Mouse (Mus musculus): ENCODE data around the gene Sfxn5.

Gene Sfxn5

GRCm38 (mm10) chr6:85237595-85238337, 95.5 kb downstream of the Sfxn5 start:
- no peak for DNase-seq (ENCODE audit: extremely low spot score, low read depth, low spot score)

DNA sequence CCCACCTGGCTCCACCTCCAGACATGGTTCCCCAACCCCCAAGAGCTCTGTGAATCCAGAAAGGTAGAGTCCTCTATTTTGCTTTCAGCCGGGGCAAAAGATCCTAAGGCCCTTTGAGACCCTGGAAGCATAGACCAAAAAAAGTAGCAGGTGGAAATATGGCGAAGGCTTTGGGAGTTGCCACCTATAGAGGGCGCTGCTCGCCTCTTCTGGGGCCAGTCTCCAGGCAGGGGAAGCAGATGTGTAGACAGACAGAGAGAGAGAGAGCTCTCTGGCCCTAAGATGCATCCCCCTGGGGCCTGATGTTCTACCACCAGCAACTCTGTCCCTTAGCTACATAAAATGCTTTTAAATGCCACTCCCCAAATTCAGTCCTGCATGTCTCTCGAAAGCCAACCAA, 96.2 kb downstream of the Sfxn5 start:
- no peak for DNase-seq (ENCODE audit: extremely low spot score, low read depth, low spot score)

DNA sequence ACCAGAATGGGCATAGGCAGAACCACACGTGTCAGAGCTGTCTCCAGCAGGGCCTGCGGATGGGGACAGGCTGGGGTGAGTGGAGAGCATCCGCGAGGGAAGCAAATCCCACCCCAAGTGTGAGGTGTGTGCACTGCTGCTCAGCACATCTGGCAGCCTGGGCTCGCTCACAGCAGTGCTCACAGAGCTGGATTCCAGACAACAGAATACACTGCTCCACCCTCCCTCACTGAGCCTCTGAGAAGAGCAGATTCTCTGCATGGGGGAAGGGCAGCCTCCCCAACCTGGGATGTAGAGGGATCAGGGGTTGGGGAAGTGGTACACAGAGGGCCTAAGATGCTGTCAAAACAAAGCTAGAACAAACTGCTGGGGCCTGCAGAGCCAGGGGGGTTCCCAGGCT, 98.4 kb downstream of the Sfxn5 start:
- DNase-seq (ENCODE audit: extremely low spot score, low read depth, low spot score): no peak

- DNase-seq (ENCODE audit: extremely low spot score, low read depth, low spot score): no peak
These were observed 100.2 kb downstream of the Sfxn5 start for GRCm38 (mm10) chr6:85232836-85233623.

- DNase-seq (ENCODE audit: extremely low spot score, low read depth, low spot score): no peak
These were observed 101.2 kb downstream of the Sfxn5 start for GRCm38 (mm10) chr6:85232045-85232444.

DNA sequence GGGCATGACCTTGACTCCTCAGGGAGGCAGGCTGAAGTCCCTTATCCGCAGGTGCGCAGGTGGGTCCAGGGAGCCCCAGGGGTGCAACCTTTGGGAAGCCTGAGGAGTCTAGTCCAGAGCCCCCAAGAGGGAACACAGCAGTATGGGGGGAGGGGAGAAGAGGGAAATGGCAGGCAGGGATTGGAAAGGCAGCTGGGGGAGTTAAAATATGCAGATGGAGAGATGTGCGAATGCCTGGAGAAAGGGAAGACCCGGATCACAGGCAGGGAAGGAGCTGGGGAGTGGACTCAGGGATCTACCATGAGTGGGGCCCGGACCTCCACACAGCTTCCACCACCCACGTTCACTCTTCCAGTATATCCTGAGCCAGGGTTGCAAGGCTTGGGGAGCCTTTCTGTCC, 101.8 kb downstream of the Sfxn5 start:
- DNase-seq (ENCODE audit: extremely low spot score, low read depth, low spot score): no peak

DNA sequence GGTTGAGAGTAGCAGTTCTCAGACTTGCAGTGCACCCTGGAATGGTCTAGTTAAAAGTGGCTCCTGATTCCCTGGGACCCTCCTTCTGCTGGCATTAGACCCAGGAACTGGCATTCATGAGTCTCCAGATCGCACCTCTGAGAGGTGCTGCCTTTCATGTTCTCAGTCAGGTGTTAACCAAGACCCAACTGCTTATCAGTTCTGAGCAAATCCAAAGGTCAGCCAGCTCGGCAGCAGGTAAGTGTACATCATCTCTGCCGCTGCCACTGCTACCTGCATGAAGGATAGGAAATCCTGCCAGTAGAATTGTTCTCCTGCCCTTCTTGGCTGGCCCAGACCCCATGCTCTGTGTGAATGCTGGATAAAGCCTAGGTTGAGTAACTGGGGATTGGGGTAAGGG, 102.5 kb downstream of the Sfxn5 start:
- no peak for DNase-seq (ENCODE audit: extremely low spot score, low read depth, low spot score)

DNA sequence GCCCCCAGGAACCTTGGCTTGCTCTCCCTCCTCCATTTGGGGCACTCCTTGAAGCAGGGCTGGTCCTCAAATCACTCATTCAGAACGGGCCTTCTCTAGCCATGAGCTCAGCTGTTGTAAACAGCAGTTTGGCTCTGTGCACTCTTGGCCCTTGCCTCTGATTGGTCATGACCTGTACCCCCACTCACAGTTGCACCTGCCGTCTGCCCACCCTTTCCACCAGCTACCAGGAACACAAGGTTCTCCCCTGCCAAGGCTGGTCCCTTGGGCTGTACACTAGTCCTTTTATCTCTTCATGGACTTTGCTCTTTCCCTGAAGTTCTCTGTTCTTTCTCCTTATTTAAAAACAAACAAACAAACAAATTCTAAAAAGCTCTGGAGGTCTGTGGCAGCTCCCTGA, 105.7 kb downstream of the Sfxn5 start:
- no peak for DNase-seq (ENCODE audit: extremely low spot score, low read depth, low spot score)

- no peak for DNase-seq (ENCODE audit: extremely low spot score, low read depth, low spot score)
These were observed 106.7 kb downstream of the Sfxn5 start for GRCm38 (mm10) chr6:85226570-85226969.

DNA sequence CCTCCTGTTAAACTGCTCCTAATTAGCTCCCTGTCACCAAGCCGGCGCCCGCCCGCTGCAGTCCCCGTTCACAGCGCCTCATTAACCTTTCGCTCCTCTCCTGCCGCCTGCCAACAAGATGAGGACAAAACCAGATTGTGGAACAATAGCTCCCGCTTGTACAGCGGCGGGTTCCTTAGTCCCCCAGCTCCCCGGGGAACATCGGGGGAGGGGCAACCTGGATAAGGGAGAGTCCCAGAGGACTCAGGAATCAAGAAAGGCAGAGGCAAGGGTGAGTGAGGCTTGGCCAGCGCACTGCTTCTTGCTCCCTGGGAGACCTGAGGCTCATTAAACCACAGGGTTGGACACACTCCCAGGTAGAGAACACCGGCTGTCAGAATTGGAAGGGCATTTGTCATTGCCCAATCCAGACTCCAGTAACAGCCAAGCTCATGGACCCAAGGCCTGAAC, 108.8 kb downstream of the Sfxn5 start:
- no peak for DNase-seq (ENCODE audit: extremely low spot score, low read depth, low spot score)

DNA sequence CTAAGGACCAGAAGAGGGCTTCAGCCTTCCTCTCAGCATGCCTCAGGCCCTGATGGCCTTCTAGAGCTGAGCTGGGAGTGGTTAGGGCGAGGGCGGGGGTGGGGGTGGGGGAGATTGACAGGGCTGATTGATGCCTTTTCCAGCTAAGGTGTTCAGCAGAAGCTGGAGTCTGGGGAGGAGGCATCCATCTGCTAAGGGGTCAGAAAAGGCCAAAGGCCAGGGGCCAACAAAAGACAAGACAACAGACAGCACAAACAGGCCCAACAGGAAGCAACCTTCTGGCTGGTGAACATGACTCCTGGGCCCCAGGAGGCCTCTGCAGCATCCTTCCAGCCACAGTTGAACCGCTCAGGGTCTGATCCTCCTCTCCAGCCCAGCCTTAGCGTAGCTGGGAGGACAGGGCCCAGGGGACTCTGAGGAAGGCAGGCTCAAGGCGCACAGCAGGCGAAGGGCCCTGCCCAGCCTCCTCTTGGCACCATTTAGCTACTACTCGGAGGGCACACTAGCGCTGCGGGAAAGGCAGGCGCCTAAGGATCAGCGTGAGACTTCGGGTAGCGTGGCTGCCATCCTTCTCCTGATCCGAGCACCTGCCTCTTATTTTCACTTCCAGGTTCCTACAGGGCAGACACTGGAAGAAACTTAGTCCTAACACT, 109.6 kb downstream of the Sfxn5 start:
- DNase-seq (ENCODE audit: extremely low spot score, low read depth, low spot score): no peak

DNA sequence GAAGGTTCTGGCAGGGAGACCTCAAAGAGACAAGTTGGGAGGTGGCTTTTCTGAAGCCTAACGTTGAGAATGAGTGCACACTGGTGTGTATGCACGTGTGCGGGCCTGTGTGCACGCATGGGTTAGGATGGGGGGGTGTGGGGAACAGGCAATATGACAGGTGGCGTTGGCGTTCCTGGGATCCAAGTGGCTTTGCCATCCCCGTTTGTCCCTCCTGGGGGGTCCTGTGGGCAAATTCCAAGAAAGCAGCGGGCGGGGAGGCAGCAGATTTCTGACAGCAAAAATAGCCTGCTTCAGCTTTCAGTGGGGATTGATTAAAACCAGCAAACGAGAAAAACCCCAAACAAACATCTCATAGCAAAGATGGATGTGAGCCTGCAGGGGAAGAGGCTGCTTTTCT, 110.7 kb downstream of the Sfxn5 start:
- DNase-seq (ENCODE audit: extremely low spot score, low read depth, low spot score): no peak

DNA sequence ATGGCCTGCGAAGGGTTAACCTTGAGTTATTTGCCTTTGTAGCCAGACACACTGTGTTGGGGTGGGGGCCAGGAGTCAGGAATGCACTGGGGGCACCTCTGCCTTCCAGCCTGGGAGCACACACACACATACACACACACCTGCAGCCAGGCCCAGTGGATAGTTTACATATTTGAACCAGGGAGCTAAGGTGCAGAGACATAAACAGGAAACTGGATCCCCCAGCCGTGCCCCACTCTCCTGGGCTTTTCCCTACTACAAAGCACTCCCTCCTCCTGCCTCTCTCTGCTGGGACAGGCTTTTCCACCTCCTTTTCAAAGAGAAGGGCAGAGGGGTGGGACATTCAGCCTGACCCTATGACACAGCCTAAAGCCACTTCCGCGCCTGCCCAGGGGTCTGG, 112.3 kb downstream of the Sfxn5 start:
- DNase-seq (ENCODE audit: extremely low spot score, low read depth, low spot score): no peak

GRCm38 (mm10) chr6:85219706-85220105, 113.5 kb downstream of the Sfxn5 start:
- no peak for DNase-seq (ENCODE audit: extremely low spot score, low read depth, low spot score)

DNA sequence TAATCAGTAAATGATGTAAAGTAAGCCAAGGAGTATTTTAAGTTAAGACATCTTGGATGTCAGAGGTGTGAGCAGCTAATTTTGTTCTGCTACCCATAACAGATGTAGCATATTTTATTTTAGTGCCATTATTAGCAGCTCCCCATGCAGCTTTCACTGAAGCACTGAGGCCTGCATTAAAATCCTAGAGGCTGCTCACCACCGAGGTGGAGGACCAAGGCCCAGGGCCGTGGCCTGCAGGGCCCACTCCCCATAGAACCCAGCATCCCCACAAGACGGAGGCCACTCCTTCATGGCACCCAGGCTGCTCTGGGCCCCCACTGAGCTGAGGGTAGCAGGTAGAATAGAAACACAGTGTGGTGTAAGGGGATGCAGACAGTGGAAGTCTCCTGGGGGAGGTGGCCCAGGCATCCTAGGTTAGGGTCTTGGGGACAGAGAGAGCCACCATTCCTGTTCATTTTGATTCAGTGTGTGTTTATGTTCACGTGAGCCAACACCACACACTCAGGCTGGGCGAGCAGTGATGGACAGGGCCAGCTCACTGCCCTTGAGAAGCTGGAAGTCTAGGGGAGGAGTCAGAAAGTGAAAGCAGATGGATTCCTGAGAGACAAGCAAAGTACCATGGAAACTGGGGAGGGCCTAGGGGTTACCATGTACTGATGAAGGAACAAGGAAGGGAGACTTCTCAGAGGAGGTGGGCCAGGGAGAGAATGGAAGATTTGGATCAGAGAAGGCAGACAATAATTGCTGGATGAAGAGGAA, 114.4 kb downstream of the Sfxn5 start:
- DNase-seq (ENCODE audit: extremely low spot score, low read depth, low spot score): no peak

GRCm38 (mm10) chr6:85218251-85218650, 115.0 kb downstream of the Sfxn5 start:
- DNase-seq (ENCODE audit: extremely low spot score, low read depth, low spot score): no peak

- no peak for DNase-seq (ENCODE audit: extremely low spot score, low read depth, low spot score)
These were observed 122.5 kb downstream of the Sfxn5 start for GRCm38 (mm10) chr6:85210686-85211085.

DNA sequence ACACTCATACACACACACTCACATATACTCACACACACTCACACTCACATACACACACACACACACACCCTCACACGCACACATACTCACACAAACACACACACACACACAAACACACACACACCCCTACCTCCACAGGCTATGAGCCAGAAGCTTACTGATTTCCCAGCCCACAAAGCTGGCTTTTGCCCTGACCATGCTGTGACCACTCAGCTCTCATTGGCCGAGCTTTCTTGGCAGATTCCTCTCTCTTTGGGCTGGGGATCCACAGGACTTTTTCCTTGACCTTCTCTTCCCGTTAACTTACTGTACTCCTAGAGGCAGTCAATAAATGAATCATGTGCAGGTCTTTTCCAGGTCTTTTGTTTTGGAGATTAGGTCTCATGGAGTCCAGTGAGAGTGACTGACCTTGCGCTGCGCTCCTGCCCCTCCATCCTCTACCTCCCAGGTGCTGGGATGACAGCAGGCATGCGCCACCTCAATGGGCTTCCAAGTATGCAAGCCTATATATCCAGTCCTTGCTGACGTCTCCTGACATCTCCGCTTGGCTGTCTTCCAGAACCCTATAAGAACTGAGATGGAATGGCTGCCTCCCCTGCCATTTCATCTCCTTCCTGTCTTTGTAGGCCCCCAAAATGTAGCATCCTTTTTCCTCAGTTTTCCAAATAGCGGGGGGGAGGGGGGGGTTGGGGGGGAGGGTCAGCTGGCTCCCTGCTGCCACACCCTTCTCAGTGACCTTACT, 123.8 kb downstream of the Sfxn5 start:
- no peak for DNase-seq (ENCODE audit: extremely low spot score, low read depth, low spot score)

GRCm38 (mm10) chr6:85207345-85207744, 125.9 kb downstream of the Sfxn5 start:
- no peak for DNase-seq (ENCODE audit: extremely low spot score, low read depth, low spot score)

GRCm38 (mm10) chr6:85206939-85207285, 126.3 kb downstream of the Sfxn5 start:
- DNase-seq (ENCODE audit: extremely low spot score, low read depth, low spot score): no peak

All from hindlimb bud, embryonic 11.5 days (tissue).